Mouse (Mus musculus): ENCODE data around the gene Tagln2.

DNA sequence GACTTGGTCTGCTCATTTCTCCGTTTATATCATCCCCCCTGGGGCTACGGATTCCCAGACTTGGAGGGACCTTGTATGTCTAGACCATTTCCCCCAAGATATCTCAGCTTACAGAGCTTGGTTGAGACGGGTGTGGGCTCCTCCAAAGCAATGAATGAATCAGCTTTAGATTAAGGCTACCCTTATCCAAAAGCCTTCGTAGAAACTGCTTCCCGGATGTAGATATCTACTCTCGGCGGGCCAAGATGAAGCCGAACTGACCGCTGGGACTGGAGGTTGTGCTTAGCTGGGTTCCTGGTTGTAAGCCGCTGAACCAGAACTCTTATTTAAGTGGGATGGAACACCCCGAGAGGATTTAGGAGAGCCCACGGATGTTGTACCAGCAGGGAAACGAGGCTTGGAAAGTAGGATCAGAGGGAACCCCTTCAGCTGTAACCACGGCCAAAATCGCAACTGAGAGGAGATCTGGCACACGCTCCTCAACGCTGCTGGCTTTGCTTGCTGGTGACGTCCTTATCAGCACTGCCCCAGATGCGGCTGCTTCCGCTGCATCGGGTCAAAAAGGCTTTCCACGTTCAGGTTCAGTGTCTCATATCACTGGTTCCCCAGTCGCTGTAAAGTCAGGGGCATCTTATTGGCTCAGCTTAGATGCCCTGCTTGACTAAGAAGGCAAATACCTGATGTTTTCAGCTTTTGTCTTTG, 26.7 kb downstream of the Tagln2 start:
- TF ChIP-seq CTCF (IDR thresholded peaks at IDR 0.05; ENCODE audit: low read depth), result no peak
- 0 out of 2 replicates have a peak, but pooled peaks have one; percentile 38 for TF ChIP-seq EP300 (IDR thresholded peaks at IDR 0.05; ENCODE audit: low read depth)
